Mouse (Mus musculus): ENCODE results near the gene Prpf4.

The Prpf4 gene

DNA sequence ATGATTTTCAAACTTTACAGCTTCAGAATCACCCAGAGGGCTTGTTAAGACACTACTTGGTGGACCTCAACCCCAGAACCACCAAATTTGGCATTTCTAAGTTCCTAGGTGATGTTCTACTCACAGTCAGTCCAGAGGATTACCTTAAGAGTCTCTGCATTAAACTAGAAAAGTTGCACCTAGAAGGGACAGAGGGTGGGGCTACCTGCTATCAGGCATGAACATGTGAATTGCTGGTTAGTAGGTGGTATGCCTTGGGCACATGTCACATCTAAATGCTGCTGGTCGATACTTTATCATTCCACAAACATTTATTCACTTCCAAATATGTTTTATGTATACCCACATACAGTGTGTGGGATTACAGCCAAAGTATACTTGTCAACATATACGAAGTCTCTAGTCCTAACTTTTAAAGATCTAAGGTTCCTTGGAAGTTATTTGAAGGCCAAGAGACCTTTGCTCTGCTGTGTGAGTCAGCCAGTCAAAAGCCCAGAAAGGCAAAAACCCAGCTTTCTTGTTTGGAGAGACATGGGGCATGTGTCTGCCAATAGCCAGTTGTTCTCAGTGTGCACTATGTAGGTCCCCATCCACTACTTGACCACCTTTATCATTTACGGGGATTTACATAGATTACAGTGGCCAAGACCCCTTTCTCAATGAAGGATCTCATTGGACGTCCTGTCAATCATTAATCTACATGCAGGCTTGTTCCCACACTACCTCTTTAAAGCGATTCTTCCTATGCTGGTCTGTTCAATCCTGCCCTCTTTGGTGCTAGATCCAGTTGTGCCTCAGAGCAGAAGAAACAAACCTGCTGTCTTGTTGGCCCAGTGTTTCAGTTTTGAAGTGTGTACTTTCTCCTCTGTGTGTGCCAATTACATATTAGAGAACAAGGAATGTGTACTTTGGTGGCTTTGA is 18.7 kb upstream of the Prpf4 start:
- DNase-seq (ENCODE audit: low read depth) = no peak

DNA sequence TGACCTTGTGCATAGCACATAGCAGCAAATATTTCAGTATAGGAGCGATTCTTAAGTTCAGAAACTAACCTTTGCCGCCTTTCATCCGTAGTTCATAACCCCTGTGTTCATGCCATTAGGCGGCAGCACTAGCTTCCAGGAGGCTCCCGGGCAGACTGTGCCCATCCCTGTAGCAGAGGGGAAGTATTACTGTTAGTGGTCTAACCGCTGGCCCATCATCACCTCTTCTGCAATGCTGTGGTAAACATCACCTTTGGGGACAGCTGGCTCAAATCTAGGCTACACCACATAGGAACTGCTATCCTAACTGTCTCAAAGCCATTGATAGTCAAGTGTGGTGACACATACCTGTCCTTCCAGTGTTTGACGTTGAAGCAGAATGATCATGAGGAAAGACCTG is 16.7 kb upstream of the Prpf4 start:
- DNase-seq (ENCODE audit: low read depth) = no peak

DNA sequence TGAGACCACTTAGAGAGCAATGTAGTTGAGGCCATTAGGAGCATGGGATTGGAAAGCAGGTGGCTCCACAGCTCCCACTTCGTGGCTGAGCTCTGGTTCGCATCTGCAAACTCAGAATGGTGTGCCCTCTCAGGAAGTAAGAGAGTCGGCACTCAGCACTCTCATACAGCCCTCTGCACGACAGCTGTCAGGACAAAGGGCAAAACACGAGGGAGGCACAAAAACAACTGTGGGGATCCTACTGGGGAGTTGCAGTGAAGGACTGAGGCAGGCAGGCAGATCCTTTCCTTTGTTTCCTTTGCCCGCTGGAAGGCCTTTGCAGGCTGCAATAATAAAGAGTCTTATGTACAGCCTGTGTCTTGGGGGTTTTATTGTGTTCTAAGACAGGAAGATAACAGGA is 15.1 kb upstream of the Prpf4 start:
- DNase-seq (ENCODE audit: low read depth) = no peak

DNA sequence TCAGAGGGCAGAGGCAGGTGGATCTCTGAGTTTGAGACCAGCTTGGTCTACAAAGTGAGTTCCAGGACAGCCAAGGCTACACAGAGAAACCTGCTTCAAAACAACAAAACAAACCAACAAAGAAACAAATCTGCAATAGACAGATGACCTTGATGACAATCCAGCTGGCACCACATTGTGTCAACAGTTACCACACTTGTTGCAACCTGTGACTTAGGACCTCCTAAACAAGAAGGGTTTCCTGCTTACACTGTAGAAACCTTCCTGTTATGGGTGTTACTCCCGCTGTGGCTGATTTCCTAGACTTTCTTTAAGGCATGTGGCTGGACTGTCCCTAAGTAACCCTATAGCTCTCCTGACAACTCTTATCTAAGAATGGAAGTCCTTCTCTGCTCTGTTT is 12.8 kb upstream of the Prpf4 start:
- no peak for DNase-seq (ENCODE audit: low read depth)

DNA sequence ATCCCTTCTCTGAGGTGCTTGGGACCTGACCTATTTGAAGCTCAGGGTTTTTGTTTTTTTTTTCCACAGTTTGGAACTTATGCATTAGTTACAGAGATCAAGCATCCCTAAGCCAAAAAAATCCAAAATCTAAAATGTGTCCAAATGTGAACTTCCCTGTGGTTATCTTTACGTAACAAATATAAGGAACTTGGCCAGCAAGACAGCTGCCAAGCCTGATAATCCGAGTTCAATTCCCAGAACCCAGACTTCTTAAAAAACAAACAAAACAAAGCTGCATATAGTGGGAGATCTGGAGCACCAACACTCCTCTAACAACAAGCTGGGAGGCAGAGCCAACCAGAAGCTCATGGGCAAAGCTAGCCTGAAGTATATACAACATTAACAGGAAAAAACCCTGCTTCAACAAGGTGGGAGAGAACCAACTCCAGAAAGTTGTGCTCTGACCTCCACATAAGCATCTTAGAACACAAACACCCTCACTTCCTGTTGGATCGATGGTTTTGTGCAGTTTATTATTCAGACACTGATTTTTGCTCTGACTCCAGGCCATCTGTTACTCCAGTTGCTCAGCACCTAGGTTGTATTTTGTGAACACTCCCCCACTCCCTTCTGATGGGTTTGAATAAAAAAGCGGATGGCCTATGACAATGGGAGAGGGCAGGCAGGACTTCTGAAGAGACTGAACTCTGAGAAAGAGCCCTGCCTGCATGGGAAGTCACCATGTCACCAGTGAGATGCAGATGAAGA is 10.8 kb upstream of the Prpf4 start:
- DNase-seq (ENCODE audit: low read depth) = no peak

DNA sequence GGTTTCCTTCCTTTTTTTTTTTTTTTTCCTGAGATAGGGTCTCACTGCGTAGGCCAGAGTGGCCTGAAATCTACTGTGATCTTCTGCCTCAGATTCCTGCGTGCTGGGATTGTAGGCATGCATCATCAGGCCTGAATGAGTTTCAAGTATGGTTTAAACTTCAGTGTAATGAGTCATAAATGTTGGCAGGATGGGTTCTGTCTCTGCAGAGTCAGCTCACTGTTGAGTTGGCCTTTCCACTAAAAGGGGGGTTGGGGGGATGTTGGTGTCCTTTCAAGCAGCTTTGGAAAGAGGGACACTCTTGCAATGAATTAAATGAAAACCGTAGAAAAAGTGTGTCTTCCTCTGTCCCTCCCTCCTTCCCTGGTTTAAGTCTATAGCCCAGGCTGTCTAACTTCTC is 9.6 kb upstream of the Prpf4 start:
- DNase-seq (ENCODE audit: low read depth) = no peak

DNA sequence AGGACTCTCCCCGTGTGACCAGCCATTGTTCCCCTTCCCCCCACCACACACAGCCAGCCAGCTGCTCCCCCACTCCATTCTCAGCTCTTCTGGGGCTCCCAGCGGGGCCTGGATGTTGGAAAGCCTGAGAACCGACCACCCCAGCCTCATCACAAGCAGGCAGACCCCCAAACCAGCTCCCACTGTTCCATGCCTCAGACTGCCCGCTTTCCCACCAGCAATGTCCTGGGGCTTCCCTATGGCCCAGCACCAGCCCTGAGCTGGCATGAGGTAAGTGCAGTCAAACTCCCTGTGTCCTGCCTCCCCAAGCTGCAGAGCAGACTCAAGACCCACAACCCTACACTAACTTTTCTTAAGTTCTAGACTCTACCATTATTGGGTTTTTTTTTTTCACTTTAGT is 2.5 kb upstream of the Prpf4 start:
- no peak for DNase-seq (ENCODE audit: low read depth)

DNA sequence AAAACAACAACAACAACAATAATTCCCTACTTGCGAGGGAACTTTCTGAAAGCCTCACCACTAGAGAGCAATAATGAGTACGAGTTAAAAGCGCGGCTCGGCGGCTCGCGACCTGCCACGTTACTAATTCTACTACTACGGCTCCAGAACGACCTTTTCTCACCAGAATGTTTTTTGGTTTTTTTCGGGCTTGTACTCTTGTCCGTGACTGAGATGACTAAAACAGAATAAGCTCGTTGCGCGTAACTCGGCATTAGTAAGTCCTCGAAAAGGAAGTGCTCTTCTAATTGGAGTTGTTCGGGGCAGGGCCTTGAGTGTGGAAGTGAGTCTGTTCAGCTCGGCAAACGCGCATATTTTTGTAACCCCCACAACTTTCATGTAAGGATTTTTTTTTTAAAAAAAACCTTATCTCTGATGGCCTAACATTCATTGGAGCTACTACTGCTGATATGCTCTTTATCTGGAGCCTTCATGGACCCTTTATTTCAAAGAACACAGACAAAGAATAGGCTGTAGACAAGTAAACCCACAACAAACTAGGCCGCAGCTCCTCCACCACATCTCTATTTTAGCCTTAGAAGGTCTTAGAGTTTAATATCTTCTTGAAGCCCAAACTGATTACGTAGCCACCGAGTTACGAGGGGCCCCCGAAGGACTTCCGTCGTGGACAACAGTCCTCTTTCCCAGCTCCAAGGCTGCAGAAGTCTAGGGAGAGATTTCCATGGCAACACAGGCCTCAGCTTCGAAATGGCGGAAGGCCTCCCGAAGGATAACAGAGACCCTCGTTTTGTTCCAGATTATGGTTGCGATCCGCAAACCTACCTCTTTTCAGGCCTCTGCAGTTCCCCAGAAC is 641 bp upstream of the Prpf4 start:
- DNase-seq (ENCODE audit: low read depth) = peak; percentile 84

DNA sequence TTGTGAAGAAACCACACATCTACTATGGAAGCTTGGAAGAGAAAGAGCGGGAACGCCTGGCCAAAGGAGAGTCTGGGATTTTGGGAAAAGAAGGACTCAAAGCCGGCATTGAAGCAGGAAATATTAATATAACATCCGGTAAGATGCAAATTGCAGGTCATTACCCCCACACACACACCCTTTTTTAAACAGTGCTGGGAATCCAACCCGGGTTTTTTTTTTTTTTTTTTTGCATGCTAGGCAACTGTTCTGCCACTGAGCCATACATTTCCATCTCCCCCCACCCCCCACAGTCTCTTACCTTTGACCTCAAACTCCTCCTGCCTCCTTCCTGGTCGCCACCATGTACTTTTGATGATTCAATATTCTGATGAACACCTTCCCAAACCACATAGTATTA is 1.0 kb downstream of the Prpf4 start:
- peak; percentile 15 for DNase-seq (ENCODE audit: low read depth)

DNA sequence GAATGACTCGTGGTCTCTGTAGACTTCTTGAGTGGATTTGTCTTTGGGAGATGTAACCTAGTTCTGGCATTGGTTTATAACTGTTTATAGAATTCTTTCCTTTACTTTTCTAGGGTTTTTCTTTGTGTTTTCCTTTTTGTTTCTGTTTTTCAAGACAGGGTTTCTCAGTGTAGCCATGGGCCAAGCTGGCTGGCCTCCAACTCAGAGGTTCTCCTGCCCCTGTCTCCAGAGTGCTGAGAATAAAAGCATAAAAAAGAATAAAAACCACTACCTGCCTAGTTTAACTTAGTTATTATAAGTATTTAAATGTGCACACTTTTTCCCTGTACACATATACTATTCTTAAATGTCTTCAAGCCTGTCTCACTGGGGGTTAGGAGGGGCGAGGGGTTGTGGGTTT is 1.7 kb downstream of the Prpf4 start:
- DNase-seq (ENCODE audit: low read depth) = no peak

DNA sequence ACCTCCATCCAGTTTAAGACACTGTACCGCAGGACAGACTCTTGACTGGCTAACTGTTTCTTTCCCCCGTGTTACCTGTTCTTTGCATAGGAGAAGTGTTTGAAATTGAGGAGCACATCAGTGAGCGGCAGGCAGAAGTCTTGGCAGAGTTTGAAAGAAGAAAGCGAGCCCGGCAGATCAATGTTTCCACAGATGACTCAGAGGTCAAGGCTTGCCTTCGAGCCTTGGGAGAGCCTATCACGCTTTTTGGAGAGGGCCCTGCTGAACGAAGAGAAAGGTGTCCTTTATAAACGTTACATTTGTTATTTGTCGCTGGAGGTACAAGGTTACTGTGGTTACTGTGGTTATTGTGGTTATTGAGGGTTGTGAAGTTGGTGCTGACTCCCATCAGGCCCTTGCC is 3.0 kb downstream of the Prpf4 start:
- no peak for DNase-seq (ENCODE audit: low read depth)

DNA sequence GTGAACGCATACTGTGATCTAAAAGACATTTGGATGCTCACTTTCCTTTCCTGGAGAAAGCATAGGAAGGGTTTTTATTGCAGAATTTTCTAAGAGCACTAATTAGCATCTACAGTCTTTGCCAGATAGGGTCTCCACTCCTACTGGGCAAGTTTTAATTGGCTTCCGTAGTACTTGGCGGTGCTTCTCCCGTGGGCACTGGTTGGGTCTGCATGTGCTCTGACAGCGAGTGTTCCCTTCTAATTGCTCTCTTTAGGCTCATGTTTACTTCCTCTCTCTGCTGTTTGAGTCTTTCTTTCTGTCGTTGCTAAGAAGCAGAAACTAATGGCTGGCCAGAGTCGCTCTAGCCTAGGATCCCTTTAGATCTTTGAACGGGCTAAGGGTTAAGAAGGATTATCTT is 9.9 kb downstream of the Prpf4 start:
- no peak for DNase-seq (ENCODE audit: low read depth)

DNA sequence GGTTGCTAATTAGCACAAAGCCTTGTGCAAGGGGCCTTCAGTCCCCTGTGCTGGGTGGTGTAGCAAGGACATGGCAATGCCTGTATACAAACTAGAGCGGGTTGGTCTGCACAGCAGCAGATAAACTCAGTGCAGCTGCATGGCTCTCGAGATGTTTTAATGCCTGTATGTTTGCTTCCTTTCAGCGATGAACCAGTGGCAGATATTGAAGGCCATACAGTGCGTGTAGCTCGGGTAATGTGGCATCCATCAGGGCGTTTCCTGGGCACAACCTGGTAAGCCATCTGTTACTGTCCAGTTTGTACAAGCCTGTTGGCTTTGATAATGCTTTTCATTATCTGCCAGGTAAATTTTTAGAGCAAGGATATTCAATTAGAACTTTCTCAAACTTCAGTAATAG is 10.5 kb downstream of the Prpf4 start:
- DNase-seq (ENCODE audit: low read depth) = no peak

DNA sequence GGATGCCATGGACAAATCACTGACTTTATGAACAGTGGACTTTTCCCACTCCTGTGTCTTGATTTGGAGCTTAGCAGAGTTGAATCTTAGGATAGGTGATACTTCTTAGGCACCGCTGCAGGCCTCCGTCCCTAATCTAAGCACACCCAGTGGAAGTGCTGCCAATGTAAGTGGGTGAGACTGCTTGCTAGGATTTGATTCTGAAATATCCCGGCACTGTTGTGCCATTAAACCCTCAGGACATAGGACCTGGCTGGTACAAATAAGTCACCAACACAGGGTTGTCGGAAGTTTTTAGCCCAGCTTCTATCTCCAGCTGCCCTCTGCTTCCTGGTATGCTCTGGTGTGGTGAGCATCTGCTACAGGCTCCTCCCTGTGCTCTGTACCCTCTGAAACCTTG is 17.3 kb downstream of the Prpf4 start:
- DNase-seq (ENCODE audit: low read depth) = no peak

DNA sequence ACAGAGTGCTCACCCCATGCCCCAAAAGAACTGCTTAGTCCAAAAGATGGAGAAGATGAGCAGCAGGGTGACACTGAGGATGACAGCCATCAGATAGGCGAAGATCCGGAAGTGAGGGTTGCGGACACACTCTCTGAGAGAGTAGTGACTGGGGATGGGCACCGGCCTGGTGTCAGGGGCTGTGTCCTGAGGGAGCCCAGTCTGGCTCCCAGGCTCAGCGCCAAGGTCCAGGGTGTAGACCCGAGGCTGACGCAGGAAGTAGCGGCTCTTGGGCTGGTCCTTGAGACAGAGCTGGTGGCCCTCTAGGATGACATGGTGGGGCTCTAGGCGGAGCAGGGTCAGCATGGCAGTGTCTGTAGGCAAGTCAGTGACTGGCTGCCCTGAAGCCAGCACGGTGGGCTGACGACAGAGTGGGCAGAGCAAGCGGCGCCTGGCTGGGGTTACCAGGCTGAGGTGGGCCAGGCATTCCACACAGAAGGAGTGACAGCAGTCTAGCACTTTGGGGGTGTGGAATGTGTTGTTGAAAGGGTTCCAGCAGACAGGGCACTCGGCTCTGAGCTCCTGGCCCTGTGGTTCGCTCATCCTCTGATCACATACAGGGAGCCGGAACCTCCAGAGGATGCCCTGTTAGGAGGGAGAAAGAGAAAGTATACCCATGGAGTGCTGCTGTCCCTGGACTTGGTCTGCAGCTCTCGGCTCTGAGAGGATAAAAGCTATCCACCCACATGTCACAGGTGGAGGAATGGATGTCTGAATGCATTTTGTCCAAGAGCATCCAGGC is 19.6 kb downstream of the Prpf4 start:
- no peak for DNase-seq (ENCODE audit: low read depth)

DNA sequence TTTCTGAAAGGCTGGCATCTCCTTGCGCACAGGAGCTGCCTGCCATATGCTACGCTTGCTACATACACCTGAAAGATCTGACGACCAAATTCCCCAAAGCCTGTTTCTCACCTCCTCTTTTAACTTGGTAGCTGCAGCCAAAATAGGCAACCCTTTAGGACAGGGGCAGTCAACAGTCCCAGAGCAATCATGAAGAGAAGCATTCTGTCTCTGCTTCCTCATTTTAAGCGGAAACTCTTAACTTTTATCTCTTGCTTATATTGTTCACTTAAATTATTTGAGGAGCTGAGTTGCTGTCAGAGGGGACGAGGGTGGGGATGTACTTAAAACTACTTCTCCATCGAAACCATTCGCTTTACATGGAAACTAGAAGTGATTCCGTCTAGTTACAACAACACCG is 21.0 kb downstream of the Prpf4 start:
- DNase-seq (ENCODE audit: low read depth) = no peak

DNA sequence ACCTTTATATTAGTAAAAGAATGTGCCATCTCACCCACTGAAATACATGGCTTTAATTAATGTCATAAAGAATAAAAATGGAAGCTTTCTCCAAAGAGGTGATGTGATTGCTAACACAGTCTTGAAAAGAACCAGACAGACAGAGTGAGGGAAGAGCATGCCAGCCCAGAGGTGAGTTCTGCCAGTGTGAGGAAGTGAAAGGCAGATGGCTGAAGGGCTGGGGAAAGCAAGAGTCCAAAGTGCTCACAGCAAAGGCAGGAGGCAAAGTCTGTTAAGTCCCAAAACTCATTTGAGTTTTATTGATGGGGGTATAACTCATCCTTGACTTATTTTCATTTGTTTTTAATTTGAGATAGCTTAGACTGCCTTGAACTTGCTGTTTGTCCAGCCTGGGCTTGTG is 22.1 kb downstream of the Prpf4 start:
- no peak for DNase-seq (ENCODE audit: low read depth)

DNA sequence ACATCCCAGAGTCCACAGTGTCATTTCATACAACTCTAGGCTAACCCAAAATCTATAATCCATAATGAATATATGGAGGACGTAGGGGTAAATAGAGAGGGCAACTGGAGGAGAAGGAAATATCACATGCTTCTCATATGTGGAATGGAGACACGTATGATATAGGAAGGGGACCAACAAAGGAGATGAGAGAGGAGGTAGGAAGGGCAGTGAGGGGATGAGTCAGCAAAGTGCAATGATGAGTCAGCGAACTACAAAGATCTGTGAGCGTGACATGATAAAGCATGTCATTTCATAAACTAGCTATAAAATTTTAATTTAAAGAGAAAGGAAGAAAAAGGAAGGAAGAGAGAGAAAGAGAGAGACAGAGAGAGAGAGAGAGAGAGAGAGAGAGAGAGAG is 22.9 kb downstream of the Prpf4 start:
- DNase-seq (ENCODE audit: low read depth) = no peak

DNA sequence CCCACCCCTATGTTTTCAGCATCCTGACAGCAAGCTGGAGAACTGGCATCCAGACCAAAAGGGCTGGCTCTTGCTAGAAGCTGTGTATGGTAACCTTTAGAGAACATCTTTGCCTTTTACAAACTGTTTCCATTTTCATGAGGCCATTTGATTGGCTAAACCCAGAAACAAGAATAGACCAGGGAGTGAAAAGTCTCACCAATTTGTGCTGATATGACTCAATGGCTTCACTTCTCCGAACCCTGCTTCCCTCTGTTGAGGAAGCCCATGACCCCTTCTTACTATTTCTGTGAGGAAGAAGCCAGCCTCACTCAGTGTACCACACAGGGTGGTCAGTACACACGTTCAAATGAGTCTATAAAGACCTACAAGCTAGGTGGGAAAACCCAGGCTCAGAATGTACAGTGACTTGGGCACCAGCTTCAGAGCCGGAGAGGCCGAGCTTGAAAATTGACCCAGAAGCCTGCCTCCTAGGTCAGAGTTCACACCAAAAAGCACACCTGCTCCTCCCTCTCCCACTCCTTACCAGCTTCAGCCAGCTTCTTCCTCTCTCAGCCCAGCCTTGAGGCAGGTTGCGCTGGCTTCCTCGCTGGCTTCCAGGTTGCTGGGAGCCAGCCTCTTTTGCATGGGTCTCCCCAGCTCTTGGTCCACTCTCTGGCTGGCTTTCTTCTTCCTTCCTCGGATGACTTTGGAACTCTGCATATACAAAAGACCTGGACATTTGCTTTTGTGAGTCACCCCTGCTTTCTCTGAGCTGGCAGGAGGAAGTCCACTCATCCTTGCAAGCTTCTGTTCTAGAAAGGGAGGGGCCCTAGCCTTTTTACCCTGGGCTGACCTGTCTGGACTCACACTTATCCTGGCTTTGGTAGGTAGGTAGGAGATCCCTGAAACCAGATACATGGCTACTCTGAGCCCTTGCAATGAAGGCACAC is 25.6 kb downstream of the Prpf4 start:
- no peak for DNase-seq (ENCODE audit: low read depth)

DNA sequence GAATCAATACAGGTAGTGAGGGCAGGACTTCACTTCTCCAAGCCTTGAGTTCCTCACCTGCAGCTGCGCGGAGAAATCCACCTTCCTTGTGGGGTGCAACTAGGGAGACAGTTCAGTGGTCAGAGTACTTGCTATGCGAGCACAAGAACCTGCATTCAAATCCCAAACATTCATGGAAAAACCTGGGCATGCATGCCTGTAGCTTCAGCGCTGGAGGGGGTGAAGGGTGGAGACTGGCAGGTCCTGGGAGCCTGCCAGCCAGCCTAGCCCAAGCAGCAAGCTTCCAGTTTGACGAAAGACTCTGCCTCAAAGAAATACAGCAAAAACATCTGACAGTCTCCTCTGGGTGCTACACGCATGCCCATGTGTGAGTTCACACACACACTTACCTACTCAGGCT is 26.5 kb downstream of the Prpf4 start, which contains the start of gene Rnf183:
TSS of gene Rnf183 (minus strand) at position 172 of the 400 bp plus-strand sequence.
- DNase-seq (ENCODE audit: low read depth) = no peak
